Mouse (Mus musculus): ENCODE measurements at regions not wholly inside any gene's neighbourhood (a gene's known extent, or its start where the extent isn't known, plus 50 kb on each side); places are given as distances from the start of the nearest gene placed in this dataset.

DNA sequence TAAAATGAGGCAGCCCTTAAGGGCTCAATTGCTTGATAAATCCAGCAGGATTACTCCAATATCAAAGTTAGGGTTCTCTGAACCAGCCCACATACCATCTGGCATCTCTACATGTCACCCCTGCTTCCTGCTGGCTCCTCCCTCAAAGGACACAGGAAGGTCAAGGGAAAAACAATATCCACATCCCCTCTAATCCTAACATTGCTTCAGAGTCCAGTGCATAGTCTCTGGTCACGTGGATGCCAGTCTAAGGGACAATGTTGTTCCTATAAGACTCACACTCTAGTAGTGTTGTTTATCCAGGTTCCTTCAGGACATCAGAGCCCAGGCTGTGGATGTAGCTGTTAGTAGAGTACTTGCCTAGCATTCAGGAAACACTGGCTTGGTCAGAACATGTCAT is 124.9 kb upstream of the Foxa2 start:
- TF ChIP-seq POLR2AphosphoS2 (IDR thresholded peaks at IDR 0.05; ENCODE audit: low read length): no peak
- no peak for TF ChIP-seq RCOR1 (IDR thresholded peaks at IDR 0.05; ENCODE audit: low read depth, low read length)
- no peak for TF ChIP-seq USF2 (IDR thresholded peaks at IDR 0.05; ENCODE audit: borderline replicate concordance in 1 of 2, insufficient read depth in 1 of 2, low read depth in 1 of 2, low read length in 2 of 2)
- no peak for TF ChIP-seq MYB (IDR thresholded peaks at IDR 0.05; ENCODE audit: low read depth, low read length)
- no peak for TF ChIP-seq ZMIZ1 (IDR thresholded peaks at IDR 0.05; ENCODE audit: low read depth, low read length)
- TF ChIP-seq POLR2A (IDR thresholded peaks at IDR 0.05; ENCODE audit: control insufficient read depth in 1 of 2, insufficient read depth in 1 of 2, low read depth in 1 of 2, low read length in 2 of 2, poor library complexity in 1 of 2): no peak
- no peak for TF ChIP-seq CTCF (IDR thresholded peaks at IDR 0.05 in 2 of 3, conservative IDR thresholded peaks at IDR 0.05 in 1 of 3; ENCODE audit: control insufficient read depth in 1 of 3, insufficient read depth in 1 of 3, low read depth in 2 of 3, low read length in 3 of 3, poor library complexity in 1 of 3, severe bottlenecking in 1 of 3)
- no peak for TF ChIP-seq EP300 (IDR thresholded peaks at IDR 0.05; ENCODE audit: low read depth in 1 of 2, low read length in 2 of 2)
- no peak for TF ChIP-seq USF1 (IDR thresholded peaks at IDR 0.05; ENCODE audit: low read depth, low read length)
- no peak for TF ChIP-seq GATA1 (IDR thresholded peaks at IDR 0.05; ENCODE audit: low read depth, low read length)
